Mouse (Mus musculus) stomach, postnatal 0 days (tissue): ENCODE data around the gene Atxn7l3. TPM values are rescaled to one million over a fixed set of nuclear protein-coding genes. Genes with fewer than 3 reads are reported as not detected.

Source experiments
- ATAC-seq: fragments of 200-750 bp; cut with Nextera tagmentation; 2 replicates; pipeline ENCODE4 v1.8.0; 2017; ENCODE audit not compliant: low FRiP score, low TSS enrichment
- DNase-seq: peaks from one replicate; pipeline ENCODE4 v3.0.0-alpha.2; 2016; ENCODE audit warnings: low spot score
- H3K27ac ChIP-seq: fragments of 300-500 bp; sonication (generic); replicated peaks from 2 replicates; pipeline ENCODE4 v1.5.1; 2014; ENCODE audit warnings: mild to moderate bottlenecking, control low read depth
- H3K27me3 ChIP-seq: fragments of 300-500 bp; sonication (generic); 2 replicates; pipeline ENCODE4 v1.6.1; 2014; ENCODE audit warnings: low read length; ENCODE audit not compliant: control insufficient read depth, insufficient read depth
- H3K36me3 ChIP-seq: fragments of 300-500 bp; sonication (generic); 2 replicates; pipeline ENCODE4 v1.6.1; 2014; ENCODE audit warnings: low read length, mixed read lengths; ENCODE audit not compliant: control insufficient read depth, insufficient read depth
- H3K4me1 ChIP-seq: fragments of 300-500 bp; sonication (generic); replicated peaks from 2 replicates; pipeline ENCODE4 v1.6.1; 2014; ENCODE audit warnings: antibody characterized with exemption; ENCODE audit not compliant: control insufficient read depth, insufficient read depth
- H3K4me2 ChIP-seq: fragments of 300-500 bp; sonication (generic); replicated peaks from 2 replicates; pipeline ENCODE4 v1.6.1; 2014; ENCODE audit warnings: low read depth, mild to moderate bottlenecking, control low read depth, moderate library complexity
- H3K4me3 ChIP-seq: fragments of 300-500 bp; sonication (generic); 2 replicates; pipeline ENCODE4 v1.5.1; 2014; ENCODE audit warnings: low read depth, low read length, control low read depth
- H3K9ac ChIP-seq: fragments of 300-500 bp; sonication (generic); 2 replicates; pipeline ENCODE4 v1.6.1; 2014; ENCODE audit warnings: mild to moderate bottlenecking, low read length, control low read depth, mixed read lengths
- H3K9me3 ChIP-seq: fragments of 300-500 bp; sonication (generic); 2 replicates; pipeline ENCODE4 v1.6.1; 2016; ENCODE audit warnings: low read length; ENCODE audit not compliant: control insufficient read depth
- CTCF ChIP-seq: IDR thresholded peaks from 2 replicates; pipeline ENCODE4 v1.5.1; 2016; ENCODE audit warnings: antibody characterized with exemption, low read depth, mild to moderate bottlenecking, moderate library complexity
- EP300 ChIP-seq: optimal IDR thresholded peaks from 2 replicates; pipeline ENCODE3; 2016; ENCODE audit warnings: antibody characterized with exemption
- WGBS: fragments of 180-500 bp; shearing (Covaris S2); extraction: QIAGEN DNeasy Blood & Tissue Kit; methylation state at CpG from one replicate; pipeline ENCODE4 v1.1.7; 2014; 5-methylcytosine and 5-hydroxymethylcytosine counted together
- polyA plus RNA-seq: library from polyadenylated mRNA; unstranded; fragments of >200 nt; fragmentation: Nextera tagmentation; extraction: Ambion mirVana; gene quantifications from 2 replicates; pipeline ENCODE4 v1.2.1, GENCODE M21; 2015

Gene Atxn7l3
- polyA plus RNA-seq, 1 experiment from 2014 or later: 7.3 TPM

DNA sequence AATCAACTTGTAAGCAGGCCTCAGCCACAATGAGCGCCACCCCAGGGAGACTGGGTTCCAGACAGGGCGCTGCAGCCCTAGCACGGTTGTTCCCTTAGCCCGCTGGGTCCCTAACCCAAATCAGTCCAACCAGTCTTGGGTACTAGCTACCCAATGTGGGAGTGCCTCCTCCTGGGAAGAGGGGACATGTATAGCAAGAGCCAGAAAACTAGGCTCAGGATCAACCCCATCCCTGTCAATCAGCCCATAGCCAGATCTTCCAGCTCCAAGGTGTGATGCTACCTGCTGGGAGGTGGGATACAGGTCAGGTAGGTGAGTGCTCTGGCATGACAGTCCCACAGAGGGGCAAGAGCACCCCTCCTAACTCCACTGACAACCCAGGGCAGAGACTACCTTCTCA, 6.3 kb downstream of the Atxn7l3 start:
- peaks cover 28% of the 10 kb centered on the region for H3K36me3 ChIP-seq
- H3K4me2 ChIP-seq: no peak overlapping the region
- ATAC-seq (no peak), DNase-seq (no peak)
- 86% methylated on average over 4 of the region's 4 CpGs for WGBS
- H3K9me3 ChIP-seq: no peaks in the 10 kb centered on the region
- H3K4me1 ChIP-seq: peaks cover 2% of the 10 kb centered on the region; the same call in 1 of the 2 replicates
- H3K4me3 ChIP-seq: no peak overlapping the region
- no peak overlapping the region for H3K9ac ChIP-seq
- H3K27me3 ChIP-seq: no peaks in the 10 kb centered on the region
- TF ChIP-seq CTCF: no peak
- TF ChIP-seq EP300: no peak
- H3K27ac ChIP-seq: no peak overlapping the region

DNA sequence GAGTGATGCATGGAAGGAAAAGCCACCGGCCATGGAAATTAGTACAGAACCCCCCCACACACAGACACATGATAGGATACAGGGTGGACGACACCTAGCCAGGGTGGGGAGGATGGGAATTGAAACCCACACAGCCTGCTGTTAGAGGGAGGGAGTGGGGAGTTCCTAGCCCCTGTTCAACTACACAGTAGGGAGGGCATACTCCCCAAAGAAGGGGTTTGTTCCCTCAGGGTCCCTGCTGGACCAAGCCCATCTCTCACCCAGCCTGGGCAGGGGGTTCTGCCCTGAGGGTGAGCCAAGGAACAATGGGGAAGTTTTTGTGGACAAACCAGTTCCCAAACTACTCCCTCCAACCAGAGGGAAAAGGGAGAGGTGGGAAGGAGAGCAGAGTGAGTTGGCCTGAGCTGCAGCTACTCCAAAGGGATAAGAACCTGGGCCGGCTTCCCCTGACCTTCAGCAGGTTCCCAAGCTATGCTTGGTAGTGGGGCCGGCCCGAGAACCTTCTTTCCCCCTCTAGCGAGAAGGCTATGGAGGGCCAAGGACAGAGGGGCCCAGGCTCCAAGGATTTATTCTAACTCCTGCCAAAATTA, 6.8 kb downstream of the Atxn7l3 start:
- H3K36me3 ChIP-seq: peaks cover 28% of the 10 kb centered on the region
- no peak overlapping the region for H3K4me2 ChIP-seq
- DNase-seq (no peak), ATAC-seq (no peak)
- no peaks in the 10 kb centered on the region for H3K9me3 ChIP-seq
- no peak overlapping the region for H3K4me3 ChIP-seq
- H3K27me3 ChIP-seq: no peaks in the 10 kb centered on the region
- TF ChIP-seq CTCF (no peak), EP300 (no peak)
- H3K9ac ChIP-seq: no peak overlapping the region
- 49% methylated on average over 6 of the region's 6 CpGs for WGBS
- no peaks in the 10 kb centered on the region; the same call in 1 of the 2 replicates for H3K4me1 ChIP-seq
- no peak overlapping the region for H3K27ac ChIP-seq

DNA sequence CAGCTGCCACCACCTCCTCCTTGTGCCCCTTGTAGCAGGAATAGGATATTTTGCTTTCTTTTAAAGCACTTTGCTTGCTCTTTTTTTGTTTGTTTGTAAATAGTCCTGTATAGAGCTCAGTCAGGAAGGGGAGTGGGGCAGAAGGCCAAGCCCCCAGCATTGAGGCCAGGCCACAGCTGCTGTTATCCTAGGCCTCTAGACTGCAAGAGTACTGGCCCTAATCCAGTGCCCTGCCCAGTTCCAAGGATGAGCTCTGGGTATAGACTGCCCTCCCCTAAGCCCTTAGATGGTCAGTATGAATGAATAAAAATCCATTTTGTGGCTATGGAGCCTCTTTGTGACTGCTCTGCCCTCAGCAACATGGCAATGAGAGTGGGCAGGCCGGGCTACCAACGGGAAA, 7.5 kb downstream of the Atxn7l3 start:
- ATAC-seq (no peak), DNase-seq (no peak)
- peaks cover 28% of the 10 kb centered on the region for H3K36me3 ChIP-seq
- TF ChIP-seq CTCF: no peak
- no peak for TF ChIP-seq EP300
- no peak overlapping the region for H3K9ac ChIP-seq
- H3K4me1 ChIP-seq: no peaks in the 10 kb centered on the region
- no peak overlapping the region for H3K4me3 ChIP-seq
- H3K27me3 ChIP-seq: no peaks in the 10 kb centered on the region
- H3K4me2 ChIP-seq: no peak overlapping the region
- no peak overlapping the region for H3K27ac ChIP-seq
- no peaks in the 10 kb centered on the region for H3K9me3 ChIP-seq
- 65% methylated on average over 2 of the region's 2 CpGs for WGBS

DNA sequence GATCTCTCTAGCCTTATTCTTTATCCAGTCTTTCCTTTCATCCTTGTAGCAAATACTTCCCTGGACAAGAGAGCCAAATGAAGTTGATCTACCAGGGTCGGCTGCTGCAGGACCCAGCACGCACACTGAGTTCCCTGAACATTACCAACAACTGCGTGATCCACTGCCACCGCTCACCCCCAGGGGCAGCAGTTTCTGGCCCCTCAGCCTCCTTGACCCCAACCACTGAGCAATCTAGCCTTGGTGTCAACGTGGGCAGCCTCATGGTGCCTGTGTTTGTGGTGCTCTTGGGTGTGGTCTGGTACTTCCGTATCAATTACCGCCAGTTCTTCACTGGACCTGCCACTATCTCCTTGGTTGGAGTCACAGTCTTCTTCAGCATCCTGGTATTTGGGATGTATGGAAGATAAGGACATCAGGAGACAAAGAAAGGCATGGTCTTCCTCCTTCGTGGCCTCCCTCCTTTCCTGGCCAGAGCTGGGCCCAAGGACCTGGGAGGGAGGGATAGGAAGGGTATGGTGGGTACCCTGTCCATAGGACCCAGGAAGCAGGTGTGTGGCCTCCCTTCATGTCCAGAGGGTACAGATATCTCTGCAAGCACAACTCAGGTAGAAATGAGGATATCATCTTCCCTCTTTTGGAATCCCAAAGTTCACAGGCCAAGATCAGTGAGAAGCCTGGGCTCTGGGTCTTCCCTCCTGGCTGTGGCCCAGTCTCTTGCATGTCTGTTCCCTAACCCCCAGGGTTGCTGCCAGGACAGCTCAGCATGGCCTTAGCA, 8.2 kb downstream of the Atxn7l3 start:
- Histone ChIP-seq H3K9ac (no peak overlapping the region), H3K4me1 (no peaks in the 10 kb centered on the region), H3K36me3 (peaks cover 28% of the 10 kb centered on the region), H3K27ac (no peak overlapping the region), H3K4me2 (no peak overlapping the region), H3K27me3 (no peaks in the 10 kb centered on the region), H3K9me3 (no peaks in the 10 kb centered on the region), H3K4me3 (no peak overlapping the region)
- ATAC-seq (no peak), DNase-seq (no peak)
- WGBS: 78% methylated on average over 8 of the region's 8 CpGs
- TF ChIP-seq EP300: no peak
- no peak for TF ChIP-seq CTCF

DNA sequence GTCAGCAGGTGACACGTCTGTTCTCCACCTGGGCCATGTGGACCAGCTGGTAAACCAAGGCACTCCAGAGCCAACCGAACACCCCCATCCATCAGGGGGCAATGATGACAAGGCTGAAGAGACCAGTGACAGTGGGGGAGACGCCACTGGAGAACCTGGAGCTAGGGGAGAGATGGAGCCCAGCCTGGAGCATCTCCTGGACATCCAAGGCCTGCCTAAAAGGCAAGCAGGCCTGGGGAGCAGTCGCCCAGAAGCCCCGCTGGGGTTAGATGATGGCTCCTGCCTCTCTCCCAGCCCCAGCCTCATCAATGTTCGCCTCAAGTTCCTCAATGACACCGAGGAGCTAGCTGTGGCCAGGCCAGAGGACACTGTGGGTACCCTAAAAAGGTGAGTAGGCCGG, 8.9 kb downstream of the Atxn7l3 start:
- TF ChIP-seq EP300 (no peak), CTCF (no peak)
- peaks cover 27% of the 10 kb centered on the region for H3K36me3 ChIP-seq
- 85% methylated on average over 8 of the region's 8 CpGs for WGBS

More for the DNA sequence above, 8.9 kb downstream of the Atxn7l3 start:
- Histone ChIP-seq H3K4me1 (no peaks in the 10 kb centered on the region), H3K4me3 (no peak overlapping the region), H3K9ac (no peak overlapping the region), H3K27ac (no peak overlapping the region), H3K9me3 (no peaks in the 10 kb centered on the region), H3K27me3 (no peaks in the 10 kb centered on the region), H3K4me2 (no peak overlapping the region)
- ATAC-seq (no peak), DNase-seq (no peak)
